Mouse (Mus musculus) ES-Bruce4 (cell line): ENCODE results near the gene Ccdc180.

ENCODE experiments used
- CTCF ChIP-seq: IDR thresholded peaks from one replicate; pipeline ENCODE4 v1.8.1; 2011; ENCODE audit warnings: low read depth, low read length
- EP300 ChIP-seq: IDR thresholded peaks from 2 replicates; pipeline ENCODE4 v1.6.1; 2011; ENCODE audit warnings: low read depth, low read length; ENCODE audit not compliant: insufficient read depth
- POLR2A ChIP-seq: IDR thresholded peaks from one replicate; pipeline ENCODE4 v1.8.1; 2011; ENCODE audit warnings: low read length; ENCODE audit not compliant: insufficient read depth

GRCm38 (mm10) chr4:45969051-45969450, 78.9 kb downstream of the Ccdc180 start:
- TF ChIP-seq CTCF (no peak), POLR2A (no peak), EP300 (no peak)
